Mouse (Mus musculus) Patski (cell line): ENCODE results near the gene Il1rn. TPM values are rescaled to one million over a fixed set of nuclear protein-coding genes. Genes with fewer than 3 reads are reported as not detected.

Experiments
- ATAC-seq: fragments of 100-300 bp; one replicate; pipeline ENCODE4 v1.8.0; 2021
- CTCF ChIA-PET: fragments of 350-600 bp; sonication (Branson Sonifier 250); formaldehyde crosslinking; loops from one replicate; lab custom pipeline; 2022; ENCODE audit warnings: inconsistent platforms; lab: Charles Lee
- POLR2A ChIA-PET: fragments of 350-600 bp; sonication (Branson Sonifier 250); formaldehyde crosslinking; loops from one replicate; lab custom pipeline; 2022; ENCODE audit warnings: antibody characterized with exemption, inconsistent platforms; lab: Charles Lee
- DNase-seq: peaks from one replicate; pipeline ENCODE4 v3.0.0-alpha.2; 2011; ENCODE audit warnings: low read depth, low spot score
- H3K27me3 ChIP-seq: fragments of 371-371 bp; one replicate; pipeline ENCODE4 v1.5.1; 2021
- CTCF ChIP-seq: fragments of 100-300 bp; IDR thresholded peaks from one replicate; pipeline ENCODE4 v1.5.1; 2021
- in situ Hi-C: fragments of 300-500 bp; cut with MboI; formaldehyde crosslinking; loops from 3 replicates; pipeline ENCODE4 v1.11.1; 2018; ENCODE audit warnings: low pct_unique_long_range_greater_than_20kb, mixed read lengths
- polyA plus RNA-seq: library from polyadenylated mRNA; unstranded; gene quantifications from one replicate; pipeline ENCODE4 v1.2.3, GENCODE M21; 2021

The Il1rn gene
- polyA plus RNA-seq, 1 experiment from 2014 or later: 8.6 TPM

DNA sequence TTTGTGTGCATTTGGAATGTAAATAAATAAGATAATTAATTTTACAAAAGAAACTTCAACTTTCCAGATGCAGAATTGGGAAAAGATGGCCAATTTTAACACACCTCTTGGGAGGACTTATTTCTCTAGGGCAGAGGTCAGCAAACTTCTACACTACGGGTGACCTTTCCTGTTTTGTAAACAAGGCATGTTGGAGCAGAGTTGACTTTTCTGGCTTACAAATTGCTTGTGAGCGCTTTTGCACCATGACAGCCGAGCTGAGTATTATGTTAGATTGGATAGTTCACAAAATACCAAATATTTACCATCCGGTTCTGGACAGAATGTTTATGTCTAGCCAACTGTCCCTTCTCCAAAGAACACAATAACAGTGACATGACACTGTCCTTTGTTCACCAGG, 8.0 kb downstream of the Il1rn start:
- H3K27me3 ChIP-seq: no peaks in the 10 kb centered on the region
- no peak for ATAC-seq
- TF ChIP-seq CTCF: no peak
- POLR2A ChIA-PET: no interaction called here
- CTCF ChIA-PET: no interaction called here
- in situ Hi-C loops: no loop called here
- no peak for DNase-seq

- ChIA-PET POLR2A (no interaction called here), CTCF (no interaction called here)
- TF ChIP-seq CTCF: no peak
- ATAC-seq (no peak), DNase-seq (no peak)
- H3K27me3 ChIP-seq: no peaks in the 10 kb centered on the region
- in situ Hi-C loops: no loop called here
Observed at GRCm38 (mm10) chr2:24345056-24345455, 8.4 kb downstream of the Il1rn start.

DNA sequence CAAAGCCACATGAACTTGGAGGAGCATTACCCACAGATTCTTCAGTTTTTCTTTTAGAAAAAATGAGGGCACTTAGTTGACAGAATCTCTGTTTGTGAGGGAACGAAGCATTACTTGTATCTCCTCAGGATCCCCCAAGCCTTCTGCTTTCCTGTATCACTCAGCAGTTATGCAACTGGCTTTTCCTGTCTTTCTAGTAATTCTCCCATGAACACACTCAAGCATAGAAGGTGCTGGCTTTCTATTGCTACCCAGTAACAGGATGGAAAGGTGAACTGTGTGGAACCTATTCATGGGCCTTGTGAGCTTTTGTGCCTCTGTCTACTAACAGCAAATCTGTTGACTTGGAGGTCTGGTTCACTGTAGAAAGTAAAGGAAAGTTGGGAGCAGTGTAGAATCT, 11.3 kb downstream of the Il1rn start:
- in situ Hi-C loops: no loop called here
- no peak for TF ChIP-seq CTCF
- ChIA-PET POLR2A (no interaction called here), CTCF (interaction anchor here (1.3 kb wide), 1 partner anchor 28 kb away, joined by 3 read pairs; no protein-coding TSS in a partner anchor)
- ATAC-seq (no peak), DNase-seq (no peak)
- H3K27me3 ChIP-seq: no peaks in the 10 kb centered on the region

DNA sequence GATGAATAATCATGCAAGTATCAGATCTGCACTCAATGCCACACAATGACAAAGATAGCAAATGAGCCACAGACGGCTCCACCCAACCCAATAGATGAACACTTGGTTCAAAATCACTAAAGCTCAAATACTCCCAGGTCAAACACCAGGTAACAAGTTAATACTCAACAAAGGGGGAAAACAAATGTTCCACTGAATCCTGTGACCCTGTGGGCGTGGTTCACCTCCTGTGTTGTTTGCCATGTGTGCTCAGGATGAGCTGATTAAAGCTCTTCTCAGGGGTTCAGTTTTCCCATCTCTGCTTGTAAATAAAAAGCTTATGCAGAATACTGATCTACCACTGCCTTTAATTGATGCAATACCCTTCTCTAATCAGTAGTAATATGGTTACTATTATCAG, 14.5 kb downstream of the Il1rn start:
- DNase-seq (no peak), ATAC-seq (no peak)
- POLR2A ChIA-PET: no interaction called here
- H3K27me3 ChIP-seq: no peaks in the 10 kb centered on the region
- in situ Hi-C loops: loop anchor here (10.0 kb wide), 1 partner anchor 46 kb away; no protein-coding TSS in a partner anchor
- no peak for TF ChIP-seq CTCF
- CTCF ChIA-PET: interaction anchor here (1.1 to 1.4 kb wide), 2 partner anchors 12 to 57 kb away, joined by 3 to 4 read pairs; no protein-coding TSS in a partner anchor

- no peak for ATAC-seq
- no peak for DNase-seq
- POLR2A ChIA-PET: no interaction called here
- CTCF ChIA-PET: interaction anchor here (0.7 to 1.9 kb wide), 4 partner anchors 38 to 216 kb away, joined by 3 to 8 read pairs (median 3); no protein-coding TSS in a partner anchor
- H3K27me3 ChIP-seq: no peaks in the 10 kb centered on the region
- no peak for TF ChIP-seq CTCF
- in situ Hi-C loops: loop anchor here (10.0 kb wide), 1 partner anchor 48 kb away; no protein-coding TSS in a partner anchor
Observed at GRCm38 (mm10) chr2:24353042-24353441, 16.4 kb downstream of the Il1rn start.

GRCm38 (mm10) chr2:24357642-24358041, 21.0 kb downstream of the Il1rn start:
- CTCF ChIA-PET: interaction anchor here (1.3 to 2.1 kb wide), 6 partner anchors 8 to 61 kb away, joined by 3 to 8 read pairs (median 6); no protein-coding TSS in a partner anchor
- in situ Hi-C loops: loop anchor here (10.0 kb wide), 1 partner anchor 53 kb away; no protein-coding TSS in a partner anchor
- DNase-seq: no peak
- peak; percentile 45 for TF ChIP-seq CTCF
- POLR2A ChIA-PET: no interaction called here
- ATAC-seq: no peak
- H3K27me3 ChIP-seq: no peaks in the 10 kb centered on the region

DNA sequence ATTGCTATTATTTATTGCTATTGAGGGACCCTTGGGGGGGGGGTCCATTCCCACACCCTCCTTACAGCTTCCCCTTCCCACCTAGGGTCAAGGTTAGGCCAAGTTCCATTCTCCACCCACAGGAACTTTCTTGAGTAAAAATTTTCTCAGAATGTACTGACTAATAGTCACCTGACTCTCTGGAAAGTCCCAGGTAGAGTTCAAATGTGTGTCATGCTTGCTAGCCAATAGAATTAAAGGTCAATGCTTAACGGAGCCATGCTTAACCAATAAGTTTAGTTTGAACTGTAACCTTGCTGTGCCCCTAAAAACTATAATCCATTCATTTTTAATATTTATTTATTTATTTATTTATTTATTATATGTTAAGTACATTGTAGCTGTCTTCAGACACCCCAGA, 22.7 kb downstream of the Il1rn start:
- no peak for ATAC-seq
- ChIA-PET POLR2A (no interaction called here), CTCF (interaction anchor here (1.9 to 2.1 kb wide), 2 partner anchors 49 to 63 kb away, joined by 7 to 8 read pairs; no protein-coding TSS in a partner anchor)
- no peaks in the 10 kb centered on the region for H3K27me3 ChIP-seq
- in situ Hi-C loops: loop anchor here (10.0 kb wide), 1 partner anchor 55 kb away; no protein-coding TSS in a partner anchor
- no peak for DNase-seq
- TF ChIP-seq CTCF: no peak

DNA sequence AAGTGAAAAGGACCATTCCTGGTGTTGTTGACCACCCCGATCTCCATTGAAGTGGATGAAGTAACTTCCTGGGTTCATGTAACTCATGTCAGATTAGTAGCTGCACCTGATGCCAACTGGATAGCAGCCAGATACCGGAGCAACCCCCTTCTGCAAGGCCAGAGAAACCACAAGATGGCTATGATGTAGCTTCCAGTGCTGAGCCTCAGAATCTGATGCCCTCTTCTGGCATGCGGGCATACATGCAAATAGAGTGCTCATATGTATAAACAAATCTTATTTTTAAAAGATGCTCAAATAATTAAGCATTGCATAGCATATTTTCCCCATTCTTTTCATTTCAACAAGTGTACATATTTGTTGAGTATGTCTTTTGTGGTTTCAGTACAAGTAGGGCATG, 27.2 kb downstream of the Il1rn start:
- in situ Hi-C loops: no loop called here
- ATAC-seq (peak; percentile 63), DNase-seq (no peak)
- CTCF ChIA-PET: interaction anchor here (0.9 to 2.0 kb wide), 5 partner anchors 12 to 211 kb away, joined by 3 to 20 read pairs (median 4); no protein-coding TSS in a partner anchor
- POLR2A ChIA-PET: no interaction called here
- peak; percentile 72 for TF ChIP-seq CTCF
- H3K27me3 ChIP-seq: no peaks in the 10 kb centered on the region

- no peak for TF ChIP-seq CTCF
- ChIA-PET CTCF (interaction anchor here (1.2 to 2.0 kb wide), 3 partner anchors 30 to 69 kb away, joined by 3 to 11 read pairs (median 5); no protein-coding TSS in a partner anchor), POLR2A (no interaction called here)
- DNase-seq (no peak), ATAC-seq (no peak)
- H3K27me3 ChIP-seq: peaks cover 2% of the 10 kb centered on the region
- in situ Hi-C loops: loop anchor here (5.0 kb wide), 1 partner anchor 36 kb away; no protein-coding TSS in a partner anchor
Observed at GRCm38 (mm10) chr2:24366214-24366975, 29.7 kb downstream of the Il1rn start.

DNA sequence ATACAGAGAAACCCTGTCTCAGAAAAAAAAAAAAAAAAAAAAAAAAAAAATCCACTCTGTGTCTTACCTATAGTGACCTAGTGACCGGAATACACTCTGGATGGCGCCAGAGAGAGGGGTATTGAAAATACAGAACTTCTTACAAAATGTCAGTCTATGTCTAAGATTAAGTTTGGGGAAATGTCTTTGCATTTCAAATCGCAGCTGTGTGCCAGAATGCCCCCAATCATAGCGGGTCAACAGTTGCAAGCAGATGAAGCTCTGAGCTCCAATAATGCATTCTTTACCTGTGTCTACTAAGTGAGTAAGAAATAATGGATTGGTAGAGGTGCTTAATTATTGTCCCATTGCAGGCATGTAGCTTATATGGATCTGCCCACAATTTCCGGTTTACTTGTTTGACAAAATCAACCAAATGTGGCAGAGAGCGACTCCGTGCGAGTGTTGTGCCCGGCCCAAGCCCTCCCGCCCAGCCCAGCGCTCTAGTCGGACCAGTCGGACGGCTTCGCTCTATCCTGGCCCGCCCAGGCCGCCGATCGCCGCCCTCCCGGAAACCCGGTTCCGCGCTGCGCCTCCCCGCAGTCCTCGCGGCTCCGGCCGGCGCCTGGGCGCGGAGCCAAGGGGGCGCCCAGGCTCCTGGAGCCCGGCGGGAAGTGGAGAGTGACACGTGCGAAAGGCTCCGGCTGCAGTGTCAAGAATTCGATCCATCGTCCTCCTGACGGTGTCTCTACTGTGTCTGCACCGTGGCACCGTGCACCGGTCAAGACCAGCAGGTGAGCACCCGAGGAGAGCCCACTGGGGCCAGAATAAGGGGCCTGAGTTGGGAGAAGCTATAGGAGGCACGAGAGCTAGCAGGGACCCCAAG, 30.6 kb downstream of the Il1rn start, which contains the start of gene Psd4:
TSS of gene Psd4 (plus strand) at position 551 of the 865 bp plus-strand sequence.
- TF ChIP-seq CTCF: peak; percentile 16
- H3K27me3 ChIP-seq: peaks cover 2% of the 10 kb centered on the region
- CTCF ChIA-PET: interaction anchor here (0.8 to 2.0 kb wide), 3 partner anchors 25 to 70 kb away, joined by 3 to 11 read pairs (median 3); no protein-coding TSS in a partner anchor
- in situ Hi-C loops: loop anchor here (5.0 kb wide), 1 partner anchor 35 kb away; no protein-coding TSS in a partner anchor
- DNase-seq: no peak
- no peak for ATAC-seq
- POLR2A ChIA-PET: no interaction called here
